Comparison of ENCODE assay signal across 12 mouse cellular contexts in genomic region chr6:133983804-133984514, GRCm38 (mm10).
"Had no signal": no experiment of that assay in that cellular context is flagged by ENCODE, and none has a peak within 500 bp of the region (broad histone marks: within the 10 kb centered on the region; RNA-seq: fewer than 3 reads in every experiment).

No protein-coding gene starts in this region.

- H3K4me2 ChIP-seq: liver, embryonic 15.5 days had no signal

- H3K36me3 ChIP-seq: limb, embryonic 10.5 days; liver, embryonic 15.5 days; neural tube, embryonic 13.5 days had no signal

- H3K4me3 ChIP-seq: left cerebral cortex, adult 2 months; limb, embryonic 10.5 days; liver, embryonic 15.5 days; myocyte; neural tube, embryonic 13.5 days had no signal

- H3K27me3 ChIP-seq: liver, embryonic 15.5 days; neural tube, embryonic 13.5 days had no signal

- H3K27ac ChIP-seq: left cerebral cortex, adult 2 months; liver, embryonic 15.5 days had no signal

- H3K4me1 ChIP-seq: liver, embryonic 15.5 days had no signal

- H3K9me3 ChIP-seq: limb, embryonic 10.5 days; liver, embryonic 15.5 days had no signal

- ATAC-seq: intestine, postnatal 0 days; lung, postnatal 0 days had no signal

- DNase-seq: kidney, adult 9 months; lung, adult 2 months; lung, postnatal 36 days; right cerebral cortex, postnatal 4 days; thymus, postnatal 36 days had no signal

- H3K9ac ChIP-seq: liver, embryonic 15.5 days had no signal
